Mouse (Mus musculus) hematopoietic stem cell, adult 5-6 weeks (primary cell): ENCODE measurements around the gene Man1a. TPM values are rescaled to one million over a fixed set of nuclear protein-coding genes. Genes with fewer than 3 reads are reported as not detected.

Experiments used
- ATAC-seq, 2 experiments: fragments of 125-278 bp in 1 of 2; replicated peaks in 1 of 2; 2 replicates each; pipeline ENCODE4 v1.8.0; 2016 to 2017; ENCODE audit warnings: inconsistent platforms in 2 of 2, mild to moderate bottlenecking in 2 of 2, moderate number of reproducible peaks in 2 of 2, low read depth in 1 of 2, moderate TSS enrichment in 1 of 2; ENCODE audit not compliant: low FRiP score in 2 of 2, poor library complexity in 2 of 2, severe bottlenecking in 2 of 2, insufficient read depth in 1 of 2, low TSS enrichment in 1 of 2
- total RNA-seq: library from RNA; stranded (forward); fragments of 172-1452, 232-1000 nt; gene quantifications from 2 replicates; pipeline ENCODE4 v1.2.3, GENCODE M21; 2017

The Man1a gene
- total RNA-seq: 101 and 123 TPM in 2 replicates

GRCm38 (mm10) chr10:54076420-54076819, at the start of gene Man1a:
TSS of gene Man1a (minus strand) at chr10:54076609.
- ATAC-seq: no peak

GRCm38 (mm10) chr10:54121816-54122215, 45.4 kb upstream of the Man1a start:
- no peak for ATAC-seq

GRCm38 (mm10) chr10:54120375-54120774, 44.0 kb upstream of the Man1a start:
- no peak for ATAC-seq

- peak; percentile 64 to 70 for ATAC-seq
Measured at GRCm38 (mm10) chr10:54119303-54119702, 42.9 kb upstream of the Man1a start.

- peak; percentile 18 to 24; a peak in 3 of 4 replicates for ATAC-seq
Measured at GRCm38 (mm10) chr10:54118223-54118912, 42.0 kb upstream of the Man1a start.

GRCm38 (mm10) chr10:54117763-54118162, 41.4 kb upstream of the Man1a start:
- ATAC-seq: peak; percentile 94 to 96

GRCm38 (mm10) chr10:54103671-54104070, 27.3 kb upstream of the Man1a start:
- ATAC-seq: no peak

GRCm38 (mm10) chr10:54092081-54092480, 15.7 kb upstream of the Man1a start:
- ATAC-seq: no peak

- ATAC-seq: no peak
Measured at GRCm38 (mm10) chr10:54089923-54090322, 13.5 kb upstream of the Man1a start.

- ATAC-seq: no peak
Measured at GRCm38 (mm10) chr10:54087346-54087745, 10.9 kb upstream of the Man1a start.

- ATAC-seq: no peak
Measured at GRCm38 (mm10) chr10:54085073-54085472, 8.7 kb upstream of the Man1a start.

- ATAC-seq: no peak
Measured at GRCm38 (mm10) chr10:54077005-54077404, 596 bp upstream of the Man1a start.

GRCm38 (mm10) chr10:54075441-54076010, 883 bp downstream of the Man1a start:
- peak; percentile 81 to 84 for ATAC-seq

GRCm38 (mm10) chr10:54074609-54075421, 1.6 kb downstream of the Man1a start:
- peak in 1 of 2 experiments; percentile 1; a peak in 1 of 4 replicates for ATAC-seq

GRCm38 (mm10) chr10:54074247-54074608, 2.2 kb downstream of the Man1a start:
- no peak for ATAC-seq

GRCm38 (mm10) chr10:54073641-54074203, 2.7 kb downstream of the Man1a start:
- no peak for ATAC-seq

- no peak for ATAC-seq
Measured at GRCm38 (mm10) chr10:54072336-54072735, 4.1 kb downstream of the Man1a start.

- ATAC-seq: no peak
Measured at GRCm38 (mm10) chr10:54070496-54070895, 5.9 kb downstream of the Man1a start.
